Mouse (Mus musculus): ENCODE measurements around the gene Cubn. TPM values are rescaled to one million over a fixed set of nuclear protein-coding genes. Genes with fewer than 3 reads are reported as not detected.
A peak's percentile ranks its signal among the peaks of the same experiment; 100 is the strongest.

Gene Cubn
- polyA plus RNA-seq, 1 experiment from 2014 or later = 0.27 TPM

GRCm38 (mm10) chr2:13371072-13371796, 120.4 kb downstream of the Cubn start:
- H3K4me1 ChIP-seq = peaks cover 33% of the 10 kb centered on the region
- no peak for ATAC-seq (ENCODE audit: low FRiP score)
- no peak overlapping the region for H3K4me2 ChIP-seq
- no peaks in the 10 kb centered on the region for H3K9me3 ChIP-seq
- no peaks in the 10 kb centered on the region for H3K27me3 ChIP-seq
- H3K27ac ChIP-seq = peak overlapping the region; percentile 88
- H3K9ac ChIP-seq = no peak overlapping the region
- WGBS = 58% methylated on average over 10 of the region's 10 CpGs
- no peak overlapping the region for H3K4me3 ChIP-seq (replicated peaks)
- H3K36me3 ChIP-seq (replicated peaks) = no peaks in the 10 kb centered on the region

- Histone ChIP-seq H3K4me2 (no peak overlapping the region), H3K4me1 (peaks cover 33% of the 10 kb centered on the region), H3K27ac (no peak overlapping the region), H3K4me3 (replicated peaks) (no peak overlapping the region), H3K9me3 (no peaks in the 10 kb centered on the region), H3K36me3 (replicated peaks) (no peaks in the 10 kb centered on the region), H3K9ac (no peak overlapping the region), H3K27me3 (no peaks in the 10 kb centered on the region)
- no peak for ATAC-seq (ENCODE audit: low FRiP score)
- 23% methylated on average over 2 of the region's 2 CpGs for WGBS
Measured at GRCm38 (mm10) chr2:13370556-13370955, 121.1 kb downstream of the Cubn start.

- WGBS = 71% methylated on average over 3 of the region's 3 CpGs
- no peak for ATAC-seq (ENCODE audit: low FRiP score)
Measured at GRCm38 (mm10) chr2:13368517-13368916, 123.1 kb downstream of the Cubn start.

GRCm38 (mm10) chr2:13357885-13358552, 133.6 kb downstream of the Cubn start:
- Histone ChIP-seq H3K4me2 (no peak overlapping the region), H3K9ac (no peak overlapping the region), H3K27me3 (no peaks in the 10 kb centered on the region), H3K4me1 (peaks cover 13% of the 10 kb centered on the region), H3K4me3 (replicated peaks) (no peak overlapping the region), H3K36me3 (replicated peaks) (no peaks in the 10 kb centered on the region), H3K9me3 (no peaks in the 10 kb centered on the region), H3K27ac (0 out of 2 replicates have a peak overlapping the region, but pooled peaks have one; percentile 25)
- ATAC-seq (ENCODE audit: low FRiP score) = no peak
- WGBS = 65% methylated on average over 7 of the region's 7 CpGs

More at GRCm38 (mm10) chr2:13368517-13368916, 123.1 kb downstream of the Cubn start:
- Histone ChIP-seq H3K9me3 (no peaks in the 10 kb centered on the region), H3K27ac (no peak overlapping the region), H3K27me3 (no peaks in the 10 kb centered on the region), H3K4me2 (no peak overlapping the region), H3K4me1 (peaks cover 33% of the 10 kb centered on the region), H3K9ac (no peak overlapping the region), H3K4me3 (replicated peaks) (no peak overlapping the region), H3K36me3 (replicated peaks) (no peaks in the 10 kb centered on the region)

- Histone ChIP-seq H3K36me3 (replicated peaks) (no peaks in the 10 kb centered on the region), H3K27me3 (no peaks in the 10 kb centered on the region), H3K4me2 (no peak overlapping the region), H3K9ac (no peak overlapping the region), H3K9me3 (no peaks in the 10 kb centered on the region), H3K4me1 (peaks cover 3% of the 10 kb centered on the region), H3K4me3 (replicated peaks) (no peak overlapping the region), H3K27ac (no peak overlapping the region)
- 92% methylated on average over 3 of the region's 3 CpGs for WGBS
- no peak for ATAC-seq (ENCODE audit: low FRiP score)
Measured at GRCm38 (mm10) chr2:13352775-13353174, 138.8 kb downstream of the Cubn start.

- H3K4me1 ChIP-seq = no peaks in the 10 kb centered on the region
- no peaks in the 10 kb centered on the region for H3K27me3 ChIP-seq
- ATAC-seq (ENCODE audit: low FRiP score) = no peak
- H3K9me3 ChIP-seq = no peaks in the 10 kb centered on the region
- H3K36me3 ChIP-seq (replicated peaks) = no peaks in the 10 kb centered on the region
- WGBS = 86% methylated on average over 1 of the region's 1 CpGs
- no peak overlapping the region for H3K4me3 ChIP-seq (replicated peaks)
- no peak overlapping the region for H3K9ac ChIP-seq
- no peak overlapping the region for H3K4me2 ChIP-seq
- H3K27ac ChIP-seq = no peak overlapping the region
Measured at GRCm38 (mm10) chr2:13352112-13352728, 139.4 kb downstream of the Cubn start.

- Histone ChIP-seq H3K9me3 (no peaks in the 10 kb centered on the region), H3K36me3 (replicated peaks) (no peaks in the 10 kb centered on the region), H3K9ac (no peak overlapping the region), H3K27me3 (no peaks in the 10 kb centered on the region), H3K4me1 (no peaks in the 10 kb centered on the region), H3K4me2 (no peak overlapping the region), H3K4me3 (replicated peaks) (no peak overlapping the region), H3K27ac (no peak overlapping the region)
- ATAC-seq (ENCODE audit: low FRiP score) = no peak
- 60% methylated on average over 7 of the region's 7 CpGs for WGBS
Measured at GRCm38 (mm10) chr2:13342325-13342926, 149.2 kb downstream of the Cubn start.

GRCm38 (mm10) chr2:13335446-13335845, 156.2 kb downstream of the Cubn start:
- Histone ChIP-seq H3K4me3 (replicated peaks) (no peak overlapping the region), H3K9ac (no peak overlapping the region), H3K27ac (no peak overlapping the region), H3K4me2 (no peak overlapping the region), H3K27me3 (no peaks in the 10 kb centered on the region), H3K4me1 (no peaks in the 10 kb centered on the region), H3K36me3 (replicated peaks) (no peaks in the 10 kb centered on the region), H3K9me3 (no peaks in the 10 kb centered on the region)
- WGBS = 89% methylated on average over 4 of the region's 4 CpGs
- ATAC-seq (ENCODE audit: low FRiP score) = no peak

- Histone ChIP-seq H3K9ac (no peak overlapping the region), H3K4me1 (no peaks in the 10 kb centered on the region; the same call in 1 of the 2 replicates), H3K27me3 (no peaks in the 10 kb centered on the region), H3K27ac (no peak overlapping the region), H3K4me3 (replicated peaks) (no peak overlapping the region), H3K9me3 (no peaks in the 10 kb centered on the region), H3K4me2 (no peak overlapping the region), H3K36me3 (replicated peaks) (no peaks in the 10 kb centered on the region)
- 66% methylated on average over 4 of the region's 4 CpGs for WGBS
- ATAC-seq (ENCODE audit: low FRiP score) = no peak
Measured at GRCm38 (mm10) chr2:13329754-13330417, 161.7 kb downstream of the Cubn start.

GRCm38 (mm10) chr2:13303376-13303775, 188.2 kb downstream of the Cubn start:
- WGBS = 90% methylated on average over 3 of the region's 3 CpGs
- ATAC-seq (ENCODE audit: low FRiP score) = no peak

GRCm38 (mm10) chr2:13299031-13299430, 192.6 kb downstream of the Cubn start:
- no peaks in the 10 kb centered on the region for H3K36me3 ChIP-seq (replicated peaks)
- WGBS = 35% methylated on average over 3 of the region's 3 CpGs
- no peak overlapping the region for H3K9ac ChIP-seq
- H3K4me3 ChIP-seq (replicated peaks) = no peak overlapping the region
- H3K4me1 ChIP-seq = no peaks in the 10 kb centered on the region
- H3K9me3 ChIP-seq = no peaks in the 10 kb centered on the region
- H3K27me3 ChIP-seq = no peaks in the 10 kb centered on the region
- H3K4me2 ChIP-seq = no peak overlapping the region
- ATAC-seq (ENCODE audit: low FRiP score) = peak; percentile 87
- H3K27ac ChIP-seq = no peak overlapping the region

More at GRCm38 (mm10) chr2:13303376-13303775, 188.2 kb downstream of the Cubn start:
- Histone ChIP-seq H3K4me1 (no peaks in the 10 kb centered on the region), H3K27ac (no peak overlapping the region), H3K36me3 (replicated peaks) (no peaks in the 10 kb centered on the region), H3K9ac (no peak overlapping the region), H3K4me2 (no peak overlapping the region), H3K27me3 (no peaks in the 10 kb centered on the region), H3K9me3 (no peaks in the 10 kb centered on the region), H3K4me3 (replicated peaks) (no peak overlapping the region)

- Histone ChIP-seq H3K27me3 (no peaks in the 10 kb centered on the region), H3K4me2 (no peak overlapping the region), H3K4me3 (replicated peaks) (no peak overlapping the region), H3K4me1 (no peaks in the 10 kb centered on the region), H3K9me3 (no peaks in the 10 kb centered on the region), H3K27ac (no peak overlapping the region), H3K36me3 (replicated peaks) (no peaks in the 10 kb centered on the region), H3K9ac (no peak overlapping the region)
- WGBS = 75% methylated on average over 5 of the region's 5 CpGs
- no peak for ATAC-seq (ENCODE audit: low FRiP score)
Measured at GRCm38 (mm10) chr2:13297733-13298132, 193.9 kb downstream of the Cubn start.

Data from forebrain, embryonic 12.5 days (tissue).